Mouse (Mus musculus) liver, adult 2 months (tissue): ENCODE measurements at regions not wholly inside any gene's neighbourhood (a gene's known extent, or its start where the extent isn't known, plus 50 kb on each side); places are given as distances from the start of the nearest gene placed in this dataset.

Source experiments
- CTCF ChIP-seq: fragments of 200-500 bp; IDR thresholded peaks from 2 replicates; pipeline ENCODE4 v1.5.1; 2011; ENCODE audit warnings: low read depth, low read length, control low read depth
- POLR2A ChIP-seq: fragments of 200-500 bp; IDR thresholded peaks from 2 replicates; pipeline ENCODE4 v1.6.1; 2011; ENCODE audit warnings: low read length, control low read depth; ENCODE audit not compliant: insufficient read depth; ENCODE audit errors: extremely low read depth

GRCm38 (mm10) chr4:56364594-56364993, 375.3 kb upstream of the Gm26657 start:
- TF ChIP-seq CTCF = no peak
- no peak for TF ChIP-seq POLR2A
